ENCODE assay signal across 7 mouse cellular contexts in the genomic region with DNA sequence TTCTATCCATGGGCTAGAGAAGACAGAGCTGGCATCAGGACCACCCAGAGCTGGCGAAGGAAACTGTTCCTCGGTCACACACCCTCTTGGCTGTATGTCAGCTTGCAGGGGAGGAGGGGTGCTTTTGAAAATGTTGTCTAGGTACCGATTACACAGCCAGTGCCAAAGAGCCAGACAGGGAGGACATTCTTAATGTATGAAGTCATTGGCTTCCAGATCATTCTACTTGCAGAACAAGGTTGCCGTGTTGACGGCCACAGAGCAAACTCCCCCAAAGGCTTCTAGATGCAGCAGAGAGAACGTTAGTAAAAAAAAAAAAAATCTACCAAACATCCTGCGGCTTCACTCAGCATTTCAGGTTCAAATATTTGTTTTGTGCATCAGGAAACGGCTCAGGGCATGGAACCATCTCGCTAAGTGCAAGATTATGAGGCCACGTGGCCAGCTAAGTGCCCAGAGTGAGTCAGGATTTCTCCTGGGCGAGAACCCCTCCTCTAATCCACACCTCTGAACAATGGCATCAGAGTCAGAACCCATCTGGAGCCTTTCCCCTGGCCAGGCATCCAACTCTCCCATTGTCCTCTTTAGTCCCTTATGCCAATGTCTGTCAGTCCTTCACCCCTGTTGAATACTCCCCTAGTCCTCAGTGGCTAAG.
A peak's percentile ranks its signal among the peaks of the same experiment; 100 is the strongest.
DNase-seq lines count a peak whose midpoint lies in the region; ATAC-seq lines count a peak whose summit lies in the region.

No protein-coding gene starts in this region.

- no peaks in the 10 kb centered on the region for H3K9me3 ChIP-seq in forebrain, embryonic 14.5 days (replicated peaks; ENCODE audit: control insufficient read depth, low read length)
- no peaks in the 10 kb centered on the region for H3K9me3 ChIP-seq in heart, embryonic 16.5 days (replicated peaks; ENCODE audit: control insufficient read depth, low read length)

- peak; percentile 68 for DNase-seq in left cerebral cortex, postnatal 4 days
- DNase-seq in left cerebral cortex, adult 11 months (ENCODE audit: low spot score): no peak
- peak; percentile 72 for DNase-seq in forebrain, embryonic 14.5 days (ENCODE audit: low spot score)
- DNase-seq in lung, postnatal 36 days: peak; percentile 75
- no peak for DNase-seq in frontal cortex, postnatal 25 days (ENCODE audit: low spot score in 2 of 2)
- DNase-seq in frontal cortex, postnatal 10 days (ENCODE audit: low spot score in 2 of 2): no peak

- H3K9ac ChIP-seq in forebrain, embryonic 14.5 days (ENCODE audit: low read length): no peak overlapping the region
- 0 out of 2 replicates have a peak overlapping the region, but pooled peaks have one; percentile 33 for H3K9ac ChIP-seq in heart, embryonic 16.5 days (ENCODE audit: low read length)

- H3K27me3 ChIP-seq in forebrain, embryonic 14.5 days (replicated peaks; ENCODE audit: control insufficient read depth, insufficient read depth, low read length): no peaks in the 10 kb centered on the region
- no peaks in the 10 kb centered on the region for H3K27me3 ChIP-seq in heart, embryonic 16.5 days (ENCODE audit: control insufficient read depth, insufficient read depth, low read length)

- H3K36me3 ChIP-seq in forebrain, embryonic 14.5 days (ENCODE audit: control insufficient read depth, insufficient read depth, low read length): no peaks in the 10 kb centered on the region
- no peaks in the 10 kb centered on the region for H3K36me3 ChIP-seq in heart, embryonic 16.5 days (ENCODE audit: control insufficient read depth, insufficient read depth)

- no peak overlapping the region for H3K4me2 ChIP-seq in forebrain, embryonic 14.5 days (ENCODE audit: low read length)
- H3K4me2 ChIP-seq in heart, embryonic 16.5 days (ENCODE audit: low read depth, low read length): peak overlapping the region; percentile 38

- 0 out of 2 replicates have a peak, but pooled peaks cover 3% of the 10 kb centered on the region for H3K4me1 ChIP-seq in forebrain, embryonic 14.5 days (ENCODE audit: control insufficient read depth, insufficient read depth, low read length)
- peaks cover 35% of the 10 kb centered on the region for H3K4me1 ChIP-seq in heart, embryonic 16.5 days (ENCODE audit: control insufficient read depth, insufficient read depth, low read length)

- intact Hi-C loops in left cerebral cortex, postnatal 4 days (cut with DNase I): no loop called here

- 36% methylated on average over 11 of the region's 11 CpGs for WGBS in forebrain, embryonic 14.5 days
- WGBS in heart, embryonic 16.5 days: 19% methylated on average over 11 of the region's 11 CpGs

- H3K4me3 ChIP-seq in forebrain, embryonic 14.5 days (ENCODE audit: low read depth, low read length): no peak overlapping the region
- no peak overlapping the region for H3K4me3 ChIP-seq in heart, embryonic 16.5 days (ENCODE audit: low read length)

- ATAC-seq in forebrain, embryonic 14.5 days: peak; percentile 41
- ATAC-seq in heart, embryonic 16.5 days (replicated peaks; ENCODE audit: extremely low read depth, insufficient read depth, low FRiP score): peak; percentile 80

- no peak overlapping the region for H3K27ac ChIP-seq in forebrain, embryonic 14.5 days (ENCODE audit: low read depth, low read length)
- H3K27ac ChIP-seq in heart, embryonic 16.5 days (ENCODE audit: low read length): peak overlapping the region; percentile 41

Comparison
In these comparisons a context has a peak if more than half of its experiments do, and no peak if none do; other contexts are left out.
1. DNase-seq: peak in left cerebral cortex, postnatal 4 days (single experiment), forebrain, embryonic 14.5 days (single experiment) and lung, postnatal 36 days (single experiment); none in left cerebral cortex, adult 11 months (single experiment), frontal cortex, postnatal 25 days (0 of 2) and frontal cortex, postnatal 10 days (0 of 2).